Mouse (Mus musculus) monocyte, adult 5-6 weeks (primary cell): ENCODE data around the gene Pbld2. TPM values are rescaled to one million over a fixed set of nuclear protein-coding genes. Genes with fewer than 3 reads are reported as not detected.

ENCODE experiments used
- ATAC-seq: fragments of 153-309, 156-312 bp; replicated peaks from 2 replicates; pipeline ENCODE4 v1.8.0; 2017; ENCODE audit warnings: mild to moderate bottlenecking; ENCODE audit not compliant: low TSS enrichment, insufficient number of reproducible peaks, severe bottlenecking, poor library complexity, low FRiP score
- total RNA-seq: library from RNA; stranded (forward); fragments of 200-1000, 200-491, 200-594 nt; gene quantifications from 3 replicates; pipeline ENCODE4 v1.2.3, GENCODE M21; 2017

The Pbld2 gene
- total RNA-seq, 1 experiment from 2014 or later = not detected

- no peak for ATAC-seq
These were observed 75.9 kb downstream of the Pbld2 start for GRCm38 (mm10) chr10:63099941-63100562.

- no peak for ATAC-seq
These were observed 76.5 kb downstream of the Pbld2 start for GRCm38 (mm10) chr10:63100657-63101056.

Other genes starting within 250 kb of the Pbld2 start
- gene Ccar1, start 232.0 kb upstream of the Pbld2 start, total RNA-seq = 121 to 145 TPM (median 121 TPM) in 3 replicates
- gene Tet1, start 115.3 kb upstream of the Pbld2 start, total RNA-seq = 0.10 to 3.2 TPM (median 0.85 TPM) in 3 replicates
- 19.2 to 25.3 TPM (median 20.8 TPM) in 3 replicates for gene Slc25a16, start 103.7 kb upstream of the Pbld2 start, total RNA-seq
- 53.3 to 72.9 TPM (median 67.8 TPM) in 3 replicates for gene Dna2, start 77.3 kb upstream of the Pbld2 start, total RNA-seq
- gene Rufy2, start 44.1 kb upstream of the Pbld2 start, total RNA-seq = 14.6 to 24.6 TPM (median 15.7 TPM) in 3 replicates
- gene Hnrnph3, start 98 bp upstream of the Pbld2 start, total RNA-seq = 87.7 to 119 TPM (median 96.9 TPM) in 3 replicates
- gene Pbld1, start 35.8 kb downstream of the Pbld2 start, total RNA-seq = 2.8 to 12.5 TPM in 2 of 3 replicates, not detected in the other
- gene Atoh7, start 75.3 kb downstream of the Pbld2 start, total RNA-seq = not detected in 3 replicates
- 0.19 TPM in 1 of 3 replicates, not detected in the others for gene Mypn, start 179.6 kb downstream of the Pbld2 start, total RNA-seq
- gene Herc4, start 219.5 kb downstream of the Pbld2 start, total RNA-seq = 397 to 474 TPM (median 450 TPM) in 3 replicates